Mouse (Mus musculus) C2C12 (cell line): Measurements from ENCODE around the gene Gm813.

Source experiments
- CTCF ChIP-seq: IDR thresholded peaks from one replicate; pipeline ENCODE4 v1.5.1; 2011; ENCODE audit not compliant: control insufficient read depth, insufficient read depth, insufficient read length
- FOSL1 ChIP-seq: IDR thresholded peaks from one replicate; pipeline ENCODE4 v1.8.0; 2011; ENCODE audit warnings: mild to moderate bottlenecking, low read length; ENCODE audit not compliant: poor library complexity, insufficient read depth, severe bottlenecking
- MAX ChIP-seq: IDR thresholded peaks from one replicate; pipeline ENCODE4 v1.6.1; 2011; ENCODE audit warnings: mild to moderate bottlenecking, control low read depth
- MYOD1 ChIP-seq: IDR thresholded peaks from one replicate; pipeline ENCODE4 v1.6.1; 2011; ENCODE audit warnings: low read depth; ENCODE audit not compliant: control insufficient read depth, insufficient read length
- MYOG ChIP-seq: IDR thresholded peaks from one replicate; pipeline ENCODE4 v1.6.1; 2011; ENCODE audit not compliant: control insufficient read depth, insufficient read length; ENCODE audit errors: extremely low read depth
- USF1 ChIP-seq: IDR thresholded peaks from one replicate; pipeline ENCODE4 v1.6.1; 2011; ENCODE audit warnings: low read depth, mild to moderate bottlenecking, control low read depth, moderate library complexity

DNA sequence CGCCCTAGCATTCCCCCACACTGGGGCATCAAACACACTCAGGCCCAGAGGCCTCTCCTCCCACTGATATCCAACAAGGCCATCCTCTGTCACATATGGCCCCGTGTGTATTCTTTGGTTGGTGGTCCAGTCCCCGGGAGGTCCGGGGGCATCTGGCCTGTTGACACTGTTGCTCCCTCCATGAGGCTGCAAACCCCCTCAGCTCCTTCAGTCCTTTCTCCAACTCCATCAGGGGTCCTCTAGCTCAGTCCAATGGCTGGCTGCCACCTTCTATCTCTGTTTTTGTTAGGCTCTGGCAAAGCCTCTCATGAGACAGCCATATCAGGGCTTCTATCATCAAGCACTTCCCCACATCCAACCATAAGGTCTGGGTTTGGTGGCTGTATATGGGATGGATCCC, 39.7 kb upstream of the Gm813 start:
- TF ChIP-seq CTCF (no peak), FOSL1 (no peak), MYOG (no peak), MAX (no peak), MYOD1 (no peak), USF1 (no peak)
